Mouse (Mus musculus) retina, adult 2 months (tissue): ENCODE results near the gene Gm6657.
A peak's percentile ranks its signal among the peaks of the same experiment; 100 is the strongest.

Experiments used
- DNase-seq: peaks from one replicate; pipeline ENCODE4 v3.0.0-alpha.2; 2012; ENCODE audit warnings: low read depth, low spot score

Gm6657 gene

GRCm38 (mm10) chr12:78193942-78194341 is at the start of gene Gm6657:
Gm6657 (plus strand) TSS chr12:78194242.
- no peak for DNase-seq

DNA sequence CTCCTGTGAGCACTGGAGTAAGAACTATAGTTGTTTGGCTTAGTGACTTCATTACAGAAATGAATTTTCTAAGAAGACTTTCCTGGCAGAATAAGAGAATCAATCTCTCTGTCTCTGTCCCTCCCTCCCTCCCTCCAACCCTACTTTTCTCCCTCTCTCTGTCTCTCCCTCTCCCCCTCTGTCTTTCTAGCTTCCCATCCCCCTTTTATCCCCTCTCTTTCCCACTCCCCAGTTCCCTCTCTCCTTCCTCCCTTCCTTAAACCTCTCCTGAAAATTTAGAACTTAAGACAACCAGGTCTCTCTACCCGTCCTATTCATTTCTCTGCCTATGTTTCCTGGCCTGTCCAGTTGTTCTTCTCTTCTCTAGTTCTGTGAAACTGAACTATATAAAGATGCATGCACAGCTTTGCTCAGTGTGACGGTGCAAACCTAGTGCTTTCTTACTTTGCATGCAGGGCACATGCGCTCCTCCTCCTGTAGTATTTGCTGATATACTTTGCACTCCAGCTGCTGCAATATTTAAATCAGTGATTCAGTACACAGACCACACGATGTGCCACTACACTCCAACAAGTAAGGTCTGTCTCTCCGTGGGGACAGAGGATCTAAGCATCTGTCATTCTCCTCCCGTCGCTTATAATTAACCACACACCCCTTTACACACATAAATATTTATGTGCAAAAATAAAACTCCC is 40.6 kb upstream of the Gm6657 start:
- DNase-seq = no peak

DNA sequence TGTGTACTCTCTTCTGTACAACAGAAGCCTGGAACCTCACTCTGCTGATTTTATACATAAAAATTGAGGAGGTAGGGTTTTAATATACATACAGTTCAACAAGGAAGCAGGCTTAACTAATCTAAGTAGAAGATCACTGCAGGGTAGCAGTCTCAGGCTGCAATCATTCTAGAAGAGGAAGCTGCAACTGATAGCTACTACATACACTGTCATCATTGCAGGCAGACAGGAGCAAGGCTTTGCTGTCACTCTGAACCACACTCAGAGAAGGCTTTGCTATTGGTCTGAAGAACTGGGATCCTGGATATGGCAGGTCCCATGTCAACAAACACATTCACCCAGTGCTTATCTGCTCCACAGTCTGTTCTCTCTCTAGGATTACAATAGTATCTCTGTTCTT is 23.9 kb upstream of the Gm6657 start:
- DNase-seq = no peak

GRCm38 (mm10) chr12:78173945-78174344 is 20.1 kb upstream of the Gm6657 start:
- DNase-seq = no peak

DNA sequence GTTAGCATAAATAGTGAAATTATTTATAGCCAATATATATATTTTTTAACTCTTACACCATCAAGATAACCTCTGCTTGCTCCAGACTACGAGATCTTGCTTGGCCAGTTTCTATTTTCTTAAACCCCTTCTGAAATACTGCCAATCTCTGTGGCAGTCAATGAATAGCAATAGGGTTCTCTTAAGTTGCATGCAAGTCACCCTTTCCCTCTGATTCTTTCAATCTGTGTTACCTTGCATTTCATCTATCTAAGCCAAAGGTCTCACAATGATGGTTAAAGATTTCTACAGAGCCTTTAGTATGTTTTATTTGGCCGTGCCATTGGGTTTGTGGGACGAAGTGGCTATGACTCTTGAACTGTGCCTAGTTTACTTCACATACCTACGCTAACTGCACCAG is 19.4 kb upstream of the Gm6657 start:
- no peak for DNase-seq

- no peak for DNase-seq
Measured at GRCm38 (mm10) chr12:78181452-78181851, 12.6 kb upstream of the Gm6657 start.

GRCm38 (mm10) chr12:78195368-78195767 is 1.3 kb downstream of the Gm6657 start:
- DNase-seq = no peak

GRCm38 (mm10) chr12:78203646-78204045 is 9.6 kb downstream of the Gm6657 start:
- no peak for DNase-seq

DNA sequence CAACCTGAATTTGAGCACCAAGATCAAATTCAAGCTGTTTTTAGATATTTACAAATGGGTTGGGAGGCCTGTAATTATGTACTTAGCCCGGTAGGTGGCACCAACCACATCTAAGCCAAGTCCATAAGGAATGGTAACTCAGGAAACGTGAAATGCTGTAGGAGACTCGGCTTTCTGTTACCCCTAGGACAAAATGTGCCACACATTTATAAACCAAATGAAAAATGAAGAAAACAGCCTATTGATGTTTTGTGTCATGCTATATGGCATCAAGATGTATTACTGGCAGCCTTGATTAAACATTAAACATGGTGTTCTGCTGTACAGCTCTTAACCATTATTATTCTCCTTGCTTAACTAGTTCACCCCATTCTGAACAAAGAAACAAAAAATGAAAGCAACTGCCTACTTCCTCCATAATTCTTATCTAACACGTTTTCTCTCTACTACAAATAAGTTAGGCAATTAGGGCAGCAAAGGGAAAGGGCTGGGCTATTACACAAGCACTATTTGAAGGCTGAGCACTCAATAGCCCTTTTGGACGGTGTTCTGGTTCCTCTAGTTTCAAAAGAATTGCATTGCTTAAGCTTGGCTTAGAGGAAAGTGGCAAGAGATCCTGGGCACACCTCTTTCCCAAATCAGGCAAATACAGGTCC is 12.0 kb downstream of the Gm6657 start:
- peak; percentile 48 for DNase-seq

GRCm38 (mm10) chr12:78206571-78206960 is 12.5 kb downstream of the Gm6657 start:
- no peak for DNase-seq

DNA sequence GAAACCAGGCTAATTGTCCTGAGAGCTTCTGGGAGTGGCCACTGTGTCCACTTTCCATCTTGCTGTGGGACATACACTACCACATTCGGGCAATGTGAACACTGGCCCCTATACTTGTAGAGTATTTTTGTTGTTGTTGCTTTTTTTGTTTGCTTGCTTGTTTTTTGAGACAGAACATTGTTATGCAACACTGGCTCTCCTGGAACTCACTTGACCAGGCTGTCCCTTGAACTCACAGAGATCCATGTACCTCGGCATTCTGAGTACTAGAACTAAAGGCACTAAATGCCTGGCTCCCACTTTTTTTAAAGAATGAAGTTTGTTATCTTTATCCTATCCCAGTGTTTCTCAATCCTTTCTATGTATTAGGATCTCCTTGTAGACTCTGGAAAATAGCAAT is 15.8 kb downstream of the Gm6657 start:
- no peak for DNase-seq

DNA sequence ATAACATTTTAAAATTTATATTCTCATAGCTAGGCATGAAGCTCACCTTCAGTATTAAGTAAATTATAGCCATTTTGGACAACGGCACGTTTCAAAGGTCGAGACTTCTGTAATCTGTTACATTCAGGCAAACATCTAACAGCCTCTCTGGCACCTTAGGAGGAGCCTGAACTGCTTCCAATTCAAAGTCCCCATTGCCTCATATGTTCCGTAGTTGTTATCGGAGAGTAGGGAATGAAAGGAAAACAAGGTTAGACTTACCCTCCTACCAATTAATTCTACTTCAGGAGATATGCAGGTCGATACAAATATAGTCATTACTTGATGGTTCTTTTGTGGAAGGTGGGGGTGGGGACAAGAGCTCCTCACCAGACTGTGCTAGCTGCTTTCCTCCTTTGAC is 21.4 kb downstream of the Gm6657 start:
- DNase-seq = no peak

DNA sequence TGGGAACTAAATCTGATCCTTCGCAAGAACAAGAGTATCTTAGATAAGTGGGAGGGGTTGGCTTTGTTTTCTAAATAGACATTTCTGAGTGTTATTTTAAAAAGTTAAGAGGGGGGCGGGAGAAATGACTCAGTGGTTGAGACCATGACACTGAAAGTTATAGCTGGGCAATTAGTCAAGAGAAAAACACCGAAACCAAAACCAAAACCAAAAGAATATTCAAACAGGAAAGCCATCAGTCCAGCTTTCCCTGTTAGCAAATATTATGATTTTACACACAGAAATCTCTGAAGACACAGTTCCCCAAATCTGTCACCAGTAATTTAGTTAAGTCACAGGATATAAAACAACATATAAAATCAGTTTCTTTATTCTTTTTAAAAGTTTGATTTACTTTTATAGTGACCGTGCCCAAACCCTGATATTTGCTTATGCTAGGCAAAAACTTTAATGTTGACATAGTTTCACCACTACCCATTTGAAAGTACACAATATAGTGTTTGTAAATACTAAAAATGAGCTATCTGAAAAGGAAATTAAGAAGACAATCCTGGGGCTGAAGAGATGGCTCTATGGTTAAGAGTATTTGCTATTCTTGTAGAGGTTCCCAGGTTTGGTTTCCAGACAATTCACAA is 25.3 kb downstream of the Gm6657 start:
- no peak for DNase-seq

DNA sequence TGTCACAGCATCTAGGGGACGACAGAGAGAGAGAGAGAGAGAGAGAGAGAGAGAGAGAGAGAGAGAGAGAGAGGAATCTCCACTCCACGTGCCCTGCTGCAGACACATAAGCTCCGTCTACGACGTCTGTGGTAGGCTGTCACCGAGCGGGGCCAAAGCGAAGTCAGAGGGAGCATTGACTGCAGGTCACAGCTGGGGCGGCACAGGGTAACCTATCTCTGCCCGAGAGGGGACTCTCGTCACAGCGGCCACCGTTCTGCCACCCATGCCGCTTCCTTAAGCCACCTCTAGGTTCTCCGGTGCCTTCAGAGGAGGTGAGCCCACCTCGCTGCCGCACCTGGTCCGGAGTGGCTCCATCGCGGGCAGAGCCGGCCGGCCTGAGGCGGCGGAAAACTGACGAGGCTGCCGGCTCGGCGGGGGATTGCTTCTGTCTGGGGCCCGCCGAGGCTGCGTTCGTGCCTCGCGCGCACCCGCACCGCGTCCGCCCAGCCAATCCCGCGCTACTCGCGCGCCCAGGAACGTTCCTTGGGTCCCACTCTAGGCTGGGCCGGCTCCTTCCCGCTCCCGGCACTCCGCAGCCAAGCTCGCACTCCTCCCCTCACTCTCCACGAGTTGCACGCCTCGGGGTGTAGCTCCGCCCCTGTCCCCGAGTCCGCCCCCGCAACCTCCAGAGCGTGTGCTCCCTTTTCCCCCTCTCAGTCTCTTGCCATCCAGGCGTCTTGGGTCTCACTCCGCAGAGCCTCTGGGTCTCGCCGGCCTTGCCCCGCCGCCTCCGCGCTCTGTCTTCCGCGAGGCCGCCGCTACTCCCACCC is 31.9 kb downstream of the Gm6657 start, which contains the start of gene Gphn:
Gene Gphn (plus strand): TSS at position 673 of the 812 bp plus-strand sequence.
- DNase-seq = peak; percentile 65

GRCm38 (mm10) chr12:78226519-78226875 is 32.5 kb downstream of the Gm6657 start:
- peak; percentile 82 for DNase-seq

DNA sequence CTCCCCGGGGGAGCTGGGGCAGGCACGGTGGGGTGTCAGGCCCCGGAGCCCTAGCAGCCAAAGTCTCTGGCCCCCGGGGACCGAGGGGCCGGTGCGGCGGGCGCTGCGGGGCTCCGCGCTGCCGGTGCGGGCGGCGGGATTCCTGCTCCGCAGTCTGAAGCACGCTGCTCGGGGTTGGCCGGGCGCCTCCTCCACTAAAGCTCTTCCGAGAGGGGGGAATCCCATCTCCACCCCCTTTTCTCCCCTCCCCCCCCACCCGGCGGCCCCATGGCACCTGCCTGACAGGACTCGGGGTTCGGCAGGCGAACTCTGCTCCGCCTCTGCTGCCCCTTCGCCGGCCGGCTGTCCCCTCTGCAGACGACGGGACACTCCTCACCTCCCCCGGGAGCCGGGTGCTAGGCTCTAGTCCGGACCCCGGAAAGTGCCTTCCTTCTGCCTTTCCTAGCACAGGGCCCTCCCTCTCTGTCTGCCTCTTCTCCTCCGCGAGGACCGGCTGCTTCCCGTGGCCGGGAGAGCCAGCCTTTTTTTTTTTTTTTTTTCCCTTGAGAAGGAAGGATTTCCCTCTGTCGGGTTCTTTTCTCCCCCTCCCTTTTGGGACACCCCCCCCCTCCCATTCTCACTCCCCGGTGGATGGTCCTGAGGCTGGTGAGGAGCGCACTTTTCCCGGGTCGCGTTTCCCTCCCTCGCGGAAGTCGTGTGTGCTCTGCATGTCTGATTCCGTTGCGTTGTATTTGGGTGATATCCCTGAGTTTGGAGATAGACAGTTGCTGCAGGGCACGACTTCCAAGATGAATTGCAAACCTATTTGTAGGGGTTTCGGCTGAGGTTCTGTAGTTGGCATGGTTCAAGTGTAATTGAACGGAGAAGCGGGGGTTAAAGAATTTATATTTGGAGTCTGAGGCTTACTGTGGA is 33.2 kb downstream of the Gm6657 start:
- DNase-seq = peak; percentile 33

GRCm38 (mm10) chr12:78228139-78228538 is 34.1 kb downstream of the Gm6657 start:
- no peak for DNase-seq

DNA sequence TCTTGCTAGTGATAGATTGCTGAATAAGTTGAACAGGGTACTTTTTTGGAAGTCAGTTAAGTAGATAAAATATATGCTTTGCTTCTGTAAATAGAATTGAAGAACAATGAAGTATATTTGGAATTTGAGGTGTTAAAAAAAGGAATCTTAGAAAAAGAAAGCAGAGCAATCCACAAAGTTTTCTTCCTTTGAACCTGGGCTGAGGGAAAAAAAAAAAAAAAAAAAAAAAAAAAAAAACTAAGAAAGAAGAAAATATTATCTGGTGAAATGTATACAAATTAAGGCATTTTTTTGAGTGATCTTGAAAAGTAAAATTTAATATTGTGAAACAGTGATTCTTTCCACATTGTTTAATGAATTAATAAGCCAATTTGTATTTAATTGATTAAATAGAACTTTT is 38.5 kb downstream of the Gm6657 start:
- no peak for DNase-seq

DNA sequence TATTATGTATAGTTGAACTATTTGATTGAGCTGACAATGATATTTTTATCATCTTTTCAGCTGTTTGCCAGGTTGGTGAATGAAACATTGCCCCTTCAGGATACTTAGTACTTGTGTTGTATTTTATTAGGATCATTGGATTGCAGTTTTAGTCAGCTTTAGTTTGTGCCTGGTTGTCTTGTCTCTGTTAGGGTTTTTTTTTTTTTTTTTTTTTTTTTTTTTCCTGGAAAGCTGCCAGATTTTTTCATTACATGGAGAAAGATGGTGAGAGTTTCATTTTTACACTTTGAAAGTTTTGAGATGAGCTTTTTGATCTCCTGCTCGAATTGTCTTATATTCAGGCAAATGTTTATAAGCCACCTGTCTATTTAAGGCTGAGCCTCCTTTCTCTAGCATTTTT is 54.3 kb downstream of the Gm6657 start:
- no peak for DNase-seq

DNA sequence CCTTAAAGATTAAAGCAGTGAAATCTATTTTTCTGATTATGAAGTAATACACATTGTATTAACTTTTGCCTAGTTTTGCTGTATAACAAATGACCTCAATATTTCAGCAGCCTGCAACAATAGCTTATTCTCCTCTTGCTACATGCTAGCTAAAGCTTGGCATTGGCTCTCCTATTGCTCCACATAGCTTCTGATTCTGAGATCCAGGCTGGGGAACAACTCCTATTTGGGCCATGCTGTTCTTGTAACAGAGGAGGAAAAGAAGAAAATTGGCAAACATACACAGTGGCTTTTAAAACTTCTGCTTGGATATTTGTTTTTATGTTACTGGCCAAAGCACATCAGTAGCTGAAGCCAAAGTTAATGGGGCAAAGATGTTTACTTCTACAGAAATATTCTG is 55.1 kb downstream of the Gm6657 start:
- no peak for DNase-seq
